Mouse (Mus musculus) right cerebral cortex, postnatal 25 days (tissue): Measurements from ENCODE around the gene Hoxb4.

Experiments
- DNase-seq: peaks from one replicate; pipeline ENCODE4 v3.0.0; 2022

The Hoxb4 gene

GRCm38 (mm10) chr11:96338957-96339855, 21.1 kb downstream of the Hoxb4 start:
- no peak for DNase-seq

GRCm38 (mm10) chr11:96340698-96341365, 22.8 kb downstream of the Hoxb4 start:
- DNase-seq = no peak

GRCm38 (mm10) chr11:96341701-96342575, 23.9 kb downstream of the Hoxb4 start:
- no peak for DNase-seq

- DNase-seq = no peak
Measured at GRCm38 (mm10) chr11:96342576-96342930, 24.5 kb downstream of the Hoxb4 start.

- DNase-seq = no peak
Measured at GRCm38 (mm10) chr11:96343206-96343745, 25.2 kb downstream of the Hoxb4 start.

GRCm38 (mm10) chr11:96344061-96344877, 26.2 kb downstream of the Hoxb4 start:
- no peak for DNase-seq

GRCm38 (mm10) chr11:96344878-96345159, 26.8 kb downstream of the Hoxb4 start:
- DNase-seq = no peak

GRCm38 (mm10) chr11:96345220-96345892, 27.3 kb downstream of the Hoxb4 start:
- DNase-seq = no peak

GRCm38 (mm10) chr11:96345893-96346806, 28.1 kb downstream of the Hoxb4 start:
- DNase-seq = no peak

- DNase-seq = no peak
Measured at GRCm38 (mm10) chr11:96346916-96347520, 29.0 kb downstream of the Hoxb4 start.

GRCm38 (mm10) chr11:96347717-96348116, 29.6 kb downstream of the Hoxb4 start:
- DNase-seq = no peak

- DNase-seq = no peak
Measured at GRCm38 (mm10) chr11:96348141-96348928, 30.3 kb downstream of the Hoxb4 start.

- DNase-seq = no peak
Measured at GRCm38 (mm10) chr11:96348988-96349387, 30.9 kb downstream of the Hoxb4 start.

GRCm38 (mm10) chr11:96349491-96350340, 31.6 kb downstream of the Hoxb4 start:
- no peak for DNase-seq

GRCm38 (mm10) chr11:96350341-96350624, 32.2 kb downstream of the Hoxb4 start, which contains the start of gene Hoxb2:
Gene Hoxb2, plus strand, starts transcription at chr11:96350525.
- no peak for DNase-seq

- no peak for DNase-seq
Measured at GRCm38 (mm10) chr11:96350791-96351190, 32.7 kb downstream of the Hoxb4 start.

GRCm38 (mm10) chr11:96351312-96351711, 33.2 kb downstream of the Hoxb4 start:
- DNase-seq = no peak

GRCm38 (mm10) chr11:96351831-96352230, 33.8 kb downstream of the Hoxb4 start:
- DNase-seq = no peak
